Comparison of ENCODE assay signal across 17 mouse cellular contexts in genomic region chr5:27632151-27632550, GRCm38 (mm10).
"Had no signal": no experiment of that assay in that cellular context is flagged by ENCODE, and none has a peak within 500 bp of the region (broad histone marks: within the 10 kb centered on the region; RNA-seq: fewer than 3 reads in every experiment).

No protein-coding gene starts in this region.

- H3K27me3 ChIP-seq: neural tube, embryonic 12.5 days; neural tube, embryonic 13.5 days; neural tube, embryonic 15.5 days; stomach, embryonic 15.5 days had no signal

- H3K27ac ChIP-seq: neural tube, embryonic 12.5 days; neural tube, embryonic 13.5 days; neural tube, embryonic 15.5 days; stomach, embryonic 15.5 days; stomach, postnatal 0 days had no signal

- H3K36me3 ChIP-seq: neural tube, embryonic 12.5 days; stomach, embryonic 15.5 days had no signal

- DNase-seq: retina, postnatal 1 day; right cerebral cortex, adult 18-20 months; right cerebral cortex, postnatal 14 days; right cerebral cortex, postnatal 25 days; right cerebral cortex, postnatal 4 days; spleen, adult 18-20 months; thymus, adult 18-20 months; thymus, adult 2 months; thymus, postnatal 14 days; thymus, postnatal 25 days; thymus, postnatal 36 days; thymus, postnatal 4 days had no signal

- H3K4me1 ChIP-seq: neural tube, embryonic 12.5 days; neural tube, embryonic 13.5 days; neural tube, embryonic 15.5 days; stomach, embryonic 15.5 days had no signal

- H3K4me3 ChIP-seq: neural tube, embryonic 12.5 days; neural tube, embryonic 13.5 days; neural tube, embryonic 15.5 days; stomach, embryonic 15.5 days had no signal

- H3K9me3 ChIP-seq: neural tube, embryonic 12.5 days; neural tube, embryonic 13.5 days; neural tube, embryonic 15.5 days; stomach, embryonic 15.5 days had no signal
